Comparison of ENCODE assay signal across 24 mouse cellular contexts in the genomic region with DNA sequence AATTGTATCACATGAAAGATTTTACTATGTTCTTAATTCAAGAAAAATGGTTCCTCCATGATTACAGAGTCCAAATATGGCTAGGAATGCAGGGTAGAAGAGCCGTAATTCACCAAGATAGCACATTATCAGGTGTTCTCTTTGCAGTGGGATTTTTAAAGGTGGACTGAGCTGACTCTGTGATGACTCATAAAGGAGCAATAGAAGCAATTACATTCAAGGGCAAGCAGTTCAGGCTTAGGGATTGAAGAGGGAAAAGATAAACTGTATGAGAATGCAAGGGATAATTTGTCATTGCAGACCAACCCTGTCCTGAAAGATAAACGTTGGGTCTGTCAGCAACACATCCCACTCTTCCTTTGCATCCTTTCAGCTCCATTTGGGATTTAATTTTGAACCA.
"Had no signal": no experiment of that assay in that cellular context is flagged by ENCODE, and none has a peak within 500 bp of the region (broad histone marks: within the 10 kb centered on the region; RNA-seq: fewer than 3 reads in every experiment).

No protein-coding gene starts in this region.

- ATAC-seq: inflammation-experienced regulatory T-cells, adult 6 months; liver, postnatal 0 days had no signal

- H3K4me1 ChIP-seq: hindbrain, embryonic 13.5 days; hindbrain, embryonic 15.5 days; liver, embryonic 13.5 days; liver, embryonic 15.5 days had no signal

- H3K4me3 ChIP-seq: heart, adult 2 months; heart, embryonic 12.5 days; hindbrain, embryonic 13.5 days; hindbrain, embryonic 15.5 days; layer of hippocampus, adult 2 months; left cerebral cortex, adult 2 months; limb, embryonic 10.5 days; limb, embryonic 12.5 days; liver, embryonic 13.5 days; liver, embryonic 15.5 days had no signal

- H3K9ac ChIP-seq: heart, embryonic 12.5 days; hindbrain, embryonic 13.5 days; hindbrain, embryonic 15.5 days; limb, embryonic 12.5 days; liver, embryonic 13.5 days; liver, embryonic 15.5 days; liver, postnatal 0 days had no signal

- DNase-seq: gastrocnemius, postnatal 14 days; gastrocnemius, postnatal 36 days; heart, adult 11 months; heart, adult 2 months; heart, postnatal 10 days; heart, postnatal 36 days; kidney, adult 18-20 months; kidney, adult 8-10 months; kidney, postnatal 10 days; kidney, postnatal 25 days; kidney, postnatal 4 days; liver; liver, embryonic 13.5 days; liver, postnatal 0 days had no signal

- H3K4me2 ChIP-seq: heart, embryonic 12.5 days; hindbrain, embryonic 13.5 days; hindbrain, embryonic 15.5 days; limb, embryonic 12.5 days; liver, embryonic 11.5 days; liver, embryonic 13.5 days; liver, embryonic 15.5 days had no signal

- H3K27ac ChIP-seq: heart, adult 2 months; hindbrain, embryonic 13.5 days; hindbrain, embryonic 15.5 days; layer of hippocampus, adult 2 months; left cerebral cortex, adult 2 months; limb, embryonic 10.5 days; limb, embryonic 12.5 days; liver, embryonic 13.5 days; liver, embryonic 15.5 days had no signal

- H3K36me3 ChIP-seq: heart, embryonic 12.5 days; hindbrain, embryonic 13.5 days; hindbrain, embryonic 15.5 days; limb, embryonic 10.5 days; limb, embryonic 12.5 days; liver, embryonic 13.5 days; liver, embryonic 15.5 days had no signal

- H3K27me3 ChIP-seq: heart, embryonic 12.5 days; hindbrain, embryonic 13.5 days; hindbrain, embryonic 15.5 days; limb, embryonic 12.5 days; liver, embryonic 13.5 days; liver, embryonic 15.5 days had no signal

- H3K9me3 ChIP-seq: heart, embryonic 12.5 days; hindbrain, embryonic 13.5 days; hindbrain, embryonic 15.5 days; limb, embryonic 10.5 days; limb, embryonic 12.5 days; liver, embryonic 13.5 days; liver, embryonic 15.5 days had no signal
